Mouse (Mus musculus): ENCODE results near the gene Klhl40. TPM values are rescaled to one million over a fixed set of nuclear protein-coding genes. Genes with fewer than 3 reads are reported as not detected.

The Klhl40 gene
- total and polyA plus RNA-seq, 2 experiments from 2014 or later = 14.5 to 20.7 TPM

GRCm38 (mm10) chr9:121807546-121807945 lies 30.1 kb downstream of the Klhl40 start:
- Histone ChIP-seq H3K9ac (replicated peaks; ENCODE audit: low read depth, low read length) (no peak overlapping the region), H3K4me2 (ENCODE audit: low read depth, low read length) (no peak overlapping the region), H3K9me3 (replicated peaks; ENCODE audit: control insufficient read depth, low read length) (no peaks in the 10 kb centered on the region), H3K27ac (ENCODE audit: low read depth) (no peak overlapping the region), H3K27me3 (ENCODE audit: control insufficient read depth, insufficient read depth, low read length) (no peaks in the 10 kb centered on the region), H3K4me1 (ENCODE audit: control insufficient read depth, insufficient read depth) (peaks cover 16% of the 10 kb centered on the region), H3K36me3 (replicated peaks; ENCODE audit: control insufficient read depth, insufficient read depth, low read length) (no peaks in the 10 kb centered on the region), H3K4me3 (ENCODE audit: low read depth, low read length) (no peak overlapping the region)
- WGBS = 63% methylated on average over 1 of the region's 1 CpGs
- ATAC-seq (ENCODE audit: insufficient read depth, low read depth) (no peak), DNase-seq (ENCODE audit: low spot score) (no peak)
- no peak for TF ChIP-seq EP300 (IDR thresholded peaks at IDR 0.05; ENCODE audit: low read depth)
- no peak for TF ChIP-seq CTCF (IDR thresholded peaks at IDR 0.05; ENCODE audit: low read depth)

DNA sequence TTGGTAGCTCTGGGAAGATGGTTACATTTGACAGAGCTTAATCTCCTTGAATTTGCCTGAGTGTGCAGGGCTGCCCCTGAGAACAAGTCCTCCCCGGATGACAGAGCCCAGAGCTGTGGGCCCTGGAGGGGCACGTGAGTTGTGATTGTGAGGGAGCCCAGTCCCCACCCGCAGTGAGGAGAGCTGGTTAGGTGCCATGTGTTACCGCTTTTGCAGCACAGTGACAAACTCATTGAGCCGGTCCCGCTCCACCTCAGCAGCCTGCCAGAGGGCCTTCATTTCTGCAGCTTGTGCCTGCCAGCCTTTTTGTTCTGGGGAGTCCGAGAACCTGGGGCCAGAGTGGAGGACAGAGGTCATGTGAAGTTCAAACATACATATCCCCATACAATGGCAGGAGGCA lies 30.5 kb downstream of the Klhl40 start:
- H3K9ac ChIP-seq (replicated peaks; ENCODE audit: low read depth, low read length) = no peak overlapping the region
- no peak overlapping the region for H3K4me3 ChIP-seq (ENCODE audit: low read depth, low read length)
- WGBS = 49% methylated on average over 7 of the region's 7 CpGs
- H3K9me3 ChIP-seq (replicated peaks; ENCODE audit: control insufficient read depth, low read length) = no peaks in the 10 kb centered on the region
- no peak for DNase-seq (ENCODE audit: low spot score)
- H3K4me2 ChIP-seq (ENCODE audit: low read depth, low read length) = no peak overlapping the region
- no peaks in the 10 kb centered on the region for H3K27me3 ChIP-seq (ENCODE audit: control insufficient read depth, insufficient read depth, low read length)
- no peak overlapping the region for H3K27ac ChIP-seq (ENCODE audit: low read depth)
- peaks cover 16% of the 10 kb centered on the region for H3K4me1 ChIP-seq (ENCODE audit: control insufficient read depth, insufficient read depth)
- peak; percentile 39; the same call in 1 of the 2 replicates for ATAC-seq (ENCODE audit: insufficient read depth, low read depth)
- TF ChIP-seq EP300 (IDR thresholded peaks at IDR 0.05; ENCODE audit: low read depth) = no peak
- TF ChIP-seq CTCF (IDR thresholded peaks at IDR 0.05; ENCODE audit: low read depth) = no peak
- no peaks in the 10 kb centered on the region for H3K36me3 ChIP-seq (replicated peaks; ENCODE audit: control insufficient read depth, insufficient read depth, low read length)

GRCm38 (mm10) chr9:121808511-121808910 lies 31.1 kb downstream of the Klhl40 start:
- H3K36me3 ChIP-seq (replicated peaks; ENCODE audit: control insufficient read depth, insufficient read depth, low read length) = no peaks in the 10 kb centered on the region
- H3K9ac ChIP-seq (replicated peaks; ENCODE audit: low read depth, low read length) = no peak overlapping the region
- ATAC-seq (ENCODE audit: insufficient read depth, low read depth) (no peak), DNase-seq (ENCODE audit: low spot score) (no peak)
- H3K4me3 ChIP-seq (ENCODE audit: low read depth, low read length) = no peak overlapping the region
- 81% methylated on average over 3 of the region's 3 CpGs for WGBS
- H3K27ac ChIP-seq (ENCODE audit: low read depth) = no peak overlapping the region
- no peak overlapping the region for H3K4me2 ChIP-seq (ENCODE audit: low read depth, low read length)
- H3K4me1 ChIP-seq (ENCODE audit: control insufficient read depth, insufficient read depth) = peaks cover 16% of the 10 kb centered on the region
- TF ChIP-seq EP300 (IDR thresholded peaks at IDR 0.05; ENCODE audit: low read depth) = no peak
- TF ChIP-seq CTCF (IDR thresholded peaks at IDR 0.05; ENCODE audit: low read depth) = no peak
- H3K27me3 ChIP-seq (ENCODE audit: control insufficient read depth, insufficient read depth, low read length) = no peaks in the 10 kb centered on the region
- no peaks in the 10 kb centered on the region for H3K9me3 ChIP-seq (replicated peaks; ENCODE audit: control insufficient read depth, low read length)

GRCm38 (mm10) chr9:121810081-121810821 lies 32.8 kb downstream of the Klhl40 start:
- Histone ChIP-seq H3K4me3 (ENCODE audit: low read depth, low read length) (no peak overlapping the region), H3K9me3 (replicated peaks; ENCODE audit: control insufficient read depth, low read length) (no peaks in the 10 kb centered on the region), H3K4me1 (ENCODE audit: control insufficient read depth, insufficient read depth) (peaks cover 16% of the 10 kb centered on the region), H3K27ac (ENCODE audit: low read depth) (no peak overlapping the region), H3K36me3 (replicated peaks; ENCODE audit: control insufficient read depth, insufficient read depth, low read length) (no peaks in the 10 kb centered on the region), H3K9ac (replicated peaks; ENCODE audit: low read depth, low read length) (no peak overlapping the region), H3K27me3 (ENCODE audit: control insufficient read depth, insufficient read depth, low read length) (no peaks in the 10 kb centered on the region), H3K4me2 (ENCODE audit: low read depth, low read length) (no peak overlapping the region)
- ATAC-seq (ENCODE audit: insufficient read depth, low read depth) (no peak), DNase-seq (ENCODE audit: low spot score) (peak; percentile 30)
- 33% methylated on average over 15 of the region's 15 CpGs for WGBS
- TF ChIP-seq EP300 (IDR thresholded peaks at IDR 0.05; ENCODE audit: low read depth) (no peak), CTCF (IDR thresholded peaks at IDR 0.05; ENCODE audit: low read depth) (no peak)

DNA sequence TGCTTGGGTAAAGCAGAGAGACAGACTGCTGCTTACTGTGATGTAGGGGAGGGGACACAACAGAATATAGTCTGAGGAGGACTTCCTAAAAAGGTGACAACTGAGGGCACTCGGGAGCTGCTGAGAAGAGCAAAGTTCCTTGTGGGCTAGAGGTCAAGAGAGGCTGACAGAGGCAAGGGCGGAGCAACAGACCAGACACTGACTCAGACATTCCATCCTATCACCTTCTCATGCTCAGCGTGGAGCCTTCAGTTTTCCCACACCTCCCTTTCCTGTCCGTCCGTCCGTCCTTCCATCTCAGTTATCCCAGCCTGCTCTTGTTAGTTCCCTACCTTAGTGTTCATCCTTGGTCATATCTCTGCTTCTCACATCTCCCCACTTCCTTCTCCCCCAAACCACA lies 37.8 kb downstream of the Klhl40 start:
- ATAC-seq (ENCODE audit: insufficient read depth, low read depth) (no peak), DNase-seq (ENCODE audit: low spot score) (no peak)
- H3K27me3 ChIP-seq (ENCODE audit: control insufficient read depth, insufficient read depth, low read length) = no peaks in the 10 kb centered on the region
- WGBS = 27% methylated on average over 6 of the region's 6 CpGs
- TF ChIP-seq CTCF (IDR thresholded peaks at IDR 0.05; ENCODE audit: low read depth) (no peak), EP300 (IDR thresholded peaks at IDR 0.05; ENCODE audit: low read depth) (no peak)
- no peak overlapping the region for H3K9ac ChIP-seq (replicated peaks; ENCODE audit: low read depth, low read length)
- no peaks in the 10 kb centered on the region for H3K9me3 ChIP-seq (replicated peaks; ENCODE audit: control insufficient read depth, low read length)
- H3K36me3 ChIP-seq (replicated peaks; ENCODE audit: control insufficient read depth, insufficient read depth, low read length) = no peaks in the 10 kb centered on the region
- no peak overlapping the region for H3K4me3 ChIP-seq (ENCODE audit: low read depth, low read length)
- peaks cover 7% of the 10 kb centered on the region for H3K4me1 ChIP-seq (ENCODE audit: control insufficient read depth, insufficient read depth)
- no peak overlapping the region for H3K27ac ChIP-seq (ENCODE audit: low read depth)
- no peak overlapping the region for H3K4me2 ChIP-seq (ENCODE audit: low read depth, low read length)

Measured in heart, postnatal 0 days (tissue).